Mouse (Mus musculus): Measurements from ENCODE around the gene Atcay.

GRCm38 (mm10) chr10:81244595-81244994, 14.0 kb upstream of the Atcay start:
- TF ChIP-seq CTCF (IDR thresholded peaks at IDR 0.05; ENCODE audit: extremely low read depth, insufficient read depth, low read length) (peak; percentile 75), POLR2A (IDR thresholded peaks at IDR 0.05; ENCODE audit: extremely low read depth, insufficient read depth, low read length) (no peak)
